Mouse (Mus musculus): ENCODE data around the gene Cxcr5.

Gene Cxcr5

DNA sequence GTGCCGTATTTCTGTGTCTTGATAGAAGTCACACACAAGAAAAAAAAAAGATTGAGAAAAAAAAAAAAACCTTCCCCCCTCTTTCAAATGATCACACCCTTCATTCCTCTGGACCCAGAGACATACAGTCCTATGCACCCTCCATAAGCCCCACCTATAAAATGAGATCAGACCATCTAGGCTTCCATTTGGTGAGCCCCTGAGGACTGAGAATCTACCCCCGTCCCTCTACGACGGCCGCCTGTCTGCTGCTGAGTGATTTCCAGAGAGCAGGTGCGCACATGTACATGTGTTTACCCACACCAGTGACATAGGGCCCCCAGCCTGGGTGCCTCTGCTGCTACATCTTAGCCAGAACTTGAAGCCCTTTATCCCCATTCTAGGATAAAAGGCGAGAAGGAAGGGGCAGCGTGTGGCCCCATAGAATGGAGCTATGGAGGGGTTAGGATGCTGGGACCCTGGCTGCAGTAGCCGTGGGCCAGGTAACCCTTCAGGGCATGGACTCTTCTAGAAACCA is 51.3 kb downstream of the Cxcr5 start:
- DNase-seq (ENCODE audit: extremely low spot score, low spot score), result no peak

DNA sequence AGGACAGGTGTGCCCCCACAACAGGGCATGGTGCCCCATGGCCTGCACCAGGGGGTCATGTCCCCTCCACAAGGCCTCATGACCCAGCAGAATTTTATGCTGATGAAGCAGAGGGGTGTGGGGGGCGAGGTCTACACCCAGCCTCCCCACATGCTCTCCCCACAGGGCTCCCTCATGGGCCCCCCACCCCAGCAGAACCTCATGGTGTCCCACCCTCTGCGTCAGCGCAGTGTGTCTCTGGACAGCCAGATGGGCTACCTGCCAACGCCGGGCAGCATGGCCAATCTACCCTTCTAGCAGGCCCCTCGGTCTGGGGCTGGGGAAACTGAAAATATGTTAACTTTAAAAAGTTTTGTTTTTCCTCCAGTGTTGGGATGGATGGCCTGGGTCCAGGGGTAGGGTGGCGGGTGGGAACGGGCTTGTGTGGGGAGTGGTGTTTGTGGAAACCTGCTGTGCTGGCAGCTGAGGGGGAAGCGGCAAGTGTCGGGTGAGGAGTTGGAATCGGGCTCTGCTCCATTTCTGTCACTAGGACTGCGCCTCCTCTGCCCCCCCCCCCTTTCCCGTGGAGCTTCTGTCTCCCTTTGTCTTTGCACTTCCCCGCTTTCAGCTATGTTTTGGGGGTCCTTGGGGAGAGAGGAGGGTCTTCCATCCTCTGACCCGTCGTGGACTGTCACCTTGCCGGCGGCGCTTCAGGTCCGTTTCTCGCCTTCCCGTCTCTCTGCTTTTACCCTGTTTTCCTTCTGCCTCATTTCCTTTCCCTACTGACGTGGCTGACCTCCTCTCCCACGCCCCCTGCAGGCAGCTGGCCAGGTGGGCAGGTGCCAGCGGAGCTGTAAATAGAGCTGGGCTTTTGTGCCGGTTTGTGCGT is 52.0 kb downstream of the Cxcr5 start:
- DNase-seq (ENCODE audit: extremely low spot score, low spot score), result peak; percentile 66

DNA sequence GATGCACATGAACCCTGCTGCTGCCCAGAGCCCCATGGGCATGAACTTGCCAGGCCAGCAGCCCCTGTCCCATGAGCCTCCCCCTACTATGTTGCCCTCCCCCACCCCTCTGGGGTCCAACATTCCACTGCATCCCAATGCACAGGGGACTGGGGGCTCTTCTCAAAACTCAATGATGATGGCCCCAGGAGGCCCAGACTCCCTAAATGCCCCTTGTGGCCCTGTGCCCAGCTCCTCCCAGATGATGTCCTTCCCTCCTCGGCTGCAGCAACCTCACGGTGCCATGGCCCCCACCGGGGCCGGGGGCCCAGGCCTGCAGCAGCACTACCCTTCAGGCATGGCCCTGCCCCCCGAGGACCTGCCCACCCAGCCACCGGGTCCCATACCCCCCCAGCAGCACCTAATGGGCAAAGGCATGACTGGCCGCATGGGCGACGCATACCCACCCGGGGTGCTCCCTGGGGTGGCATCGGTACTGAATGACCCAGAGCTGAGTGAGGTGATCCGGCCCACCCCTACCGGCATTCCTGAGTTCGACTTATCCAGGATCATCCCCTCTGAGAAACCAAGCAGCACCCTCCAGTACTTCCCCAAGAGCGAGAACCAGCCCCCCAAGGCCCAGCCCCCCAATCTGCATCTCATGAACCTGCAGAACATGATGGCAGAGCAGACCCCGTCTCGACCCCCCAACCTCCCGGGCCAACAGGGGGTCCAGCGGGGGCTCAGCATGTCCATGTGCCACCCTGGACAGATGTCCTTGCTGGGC is 52.8 kb downstream of the Cxcr5 start:
- DNase-seq (ENCODE audit: extremely low spot score, low spot score), result no peak

DNA sequence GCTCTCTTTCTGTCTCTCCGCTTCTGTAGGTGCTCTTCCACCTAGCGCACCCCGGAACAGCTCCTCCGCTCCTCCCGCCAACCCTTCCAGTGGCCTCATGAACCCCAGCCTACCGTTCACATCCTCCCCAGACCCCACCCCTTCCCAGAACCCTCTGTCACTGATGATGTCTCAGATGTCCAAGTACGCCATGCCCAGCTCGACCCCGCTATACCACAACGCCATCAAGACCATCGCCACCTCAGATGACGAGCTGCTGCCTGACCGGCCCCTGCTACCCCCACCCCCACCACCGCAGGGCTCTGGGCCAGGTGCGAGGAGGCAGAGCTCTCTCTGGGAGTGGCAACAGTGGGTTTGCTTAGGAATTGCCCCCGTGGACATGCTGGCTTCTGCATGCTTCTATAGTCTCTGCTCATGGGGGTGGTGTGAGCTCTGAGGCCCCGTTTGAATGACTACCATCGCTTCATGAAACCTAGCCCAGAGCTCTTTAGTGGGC is 53.5 kb downstream of the Cxcr5 start:
- DNase-seq (ENCODE audit: extremely low spot score, low spot score), result no peak

DNA sequence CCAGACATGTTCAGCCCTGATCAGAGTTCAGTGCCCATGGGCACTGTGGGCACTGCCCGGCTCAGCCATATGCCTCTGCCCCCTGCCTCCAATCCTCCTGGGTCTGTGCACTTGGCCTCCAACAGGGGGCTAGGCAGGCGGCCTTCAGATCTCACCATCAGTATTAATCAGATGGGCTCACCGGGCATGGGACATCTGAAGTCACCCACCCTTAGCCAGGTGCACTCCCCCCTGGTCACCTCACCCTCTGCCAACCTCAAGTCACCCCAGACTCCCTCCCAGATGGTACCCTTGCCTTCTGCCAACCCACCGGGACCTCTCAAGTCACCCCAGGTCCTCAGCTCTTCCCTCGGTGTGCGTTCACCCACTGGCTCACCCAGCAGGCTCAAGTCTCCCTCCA is 54.3 kb downstream of the Cxcr5 start:
- no peak for DNase-seq (ENCODE audit: extremely low spot score, low spot score)

DNA sequence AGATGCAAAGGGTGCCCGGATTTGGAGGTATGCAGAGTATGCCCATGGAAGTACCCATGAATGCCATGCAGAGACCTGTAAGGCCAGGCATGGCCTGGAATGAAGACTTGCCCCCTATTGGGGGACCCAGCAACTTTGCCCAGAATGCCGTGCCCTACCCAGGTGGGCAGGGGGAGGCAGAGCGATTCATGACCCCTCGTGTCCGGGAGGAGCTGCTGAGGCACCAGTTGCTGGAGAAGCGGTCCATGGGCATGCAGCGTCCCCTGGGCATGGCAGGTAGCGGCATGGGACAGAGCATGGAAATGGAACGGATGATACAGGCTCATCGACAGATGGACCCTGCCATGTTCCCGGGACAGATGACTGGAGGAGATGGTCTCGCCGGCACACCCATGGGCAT is 55.1 kb downstream of the Cxcr5 start:
- DNase-seq (ENCODE audit: extremely low spot score, low spot score), result no peak

DNA sequence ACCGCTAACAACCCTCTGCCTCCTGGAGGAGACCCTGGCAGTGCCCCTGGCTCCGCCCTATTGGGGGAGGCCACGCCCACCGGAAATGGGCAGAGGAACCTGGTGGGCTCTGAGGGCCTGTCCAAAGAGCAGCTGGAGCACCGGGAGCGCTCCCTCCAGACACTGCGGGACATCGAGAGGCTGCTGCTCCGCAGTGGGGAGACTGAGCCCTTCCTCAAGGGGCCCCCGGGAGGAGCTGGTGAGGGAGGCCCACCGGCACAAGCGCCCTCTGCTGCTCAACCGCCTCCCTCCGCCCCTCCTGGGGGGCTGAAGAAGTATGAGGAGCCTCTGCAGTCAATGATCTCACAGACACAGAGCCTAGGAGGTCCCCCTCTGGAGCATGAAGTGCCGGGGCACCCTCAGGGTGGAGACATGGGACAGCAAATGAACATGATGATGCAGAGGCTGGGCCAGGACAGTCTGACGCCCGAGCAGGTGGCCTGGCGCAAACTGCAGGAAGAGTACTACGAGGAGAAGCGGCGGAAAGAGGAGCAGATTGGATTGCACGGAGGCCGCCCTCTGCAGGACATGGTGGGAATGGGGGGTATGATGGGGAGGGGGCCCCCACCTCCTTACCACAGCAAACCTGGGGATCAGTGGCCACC is 55.7 kb downstream of the Cxcr5 start:
- DNase-seq (ENCODE audit: extremely low spot score, low spot score), result no peak

DNA sequence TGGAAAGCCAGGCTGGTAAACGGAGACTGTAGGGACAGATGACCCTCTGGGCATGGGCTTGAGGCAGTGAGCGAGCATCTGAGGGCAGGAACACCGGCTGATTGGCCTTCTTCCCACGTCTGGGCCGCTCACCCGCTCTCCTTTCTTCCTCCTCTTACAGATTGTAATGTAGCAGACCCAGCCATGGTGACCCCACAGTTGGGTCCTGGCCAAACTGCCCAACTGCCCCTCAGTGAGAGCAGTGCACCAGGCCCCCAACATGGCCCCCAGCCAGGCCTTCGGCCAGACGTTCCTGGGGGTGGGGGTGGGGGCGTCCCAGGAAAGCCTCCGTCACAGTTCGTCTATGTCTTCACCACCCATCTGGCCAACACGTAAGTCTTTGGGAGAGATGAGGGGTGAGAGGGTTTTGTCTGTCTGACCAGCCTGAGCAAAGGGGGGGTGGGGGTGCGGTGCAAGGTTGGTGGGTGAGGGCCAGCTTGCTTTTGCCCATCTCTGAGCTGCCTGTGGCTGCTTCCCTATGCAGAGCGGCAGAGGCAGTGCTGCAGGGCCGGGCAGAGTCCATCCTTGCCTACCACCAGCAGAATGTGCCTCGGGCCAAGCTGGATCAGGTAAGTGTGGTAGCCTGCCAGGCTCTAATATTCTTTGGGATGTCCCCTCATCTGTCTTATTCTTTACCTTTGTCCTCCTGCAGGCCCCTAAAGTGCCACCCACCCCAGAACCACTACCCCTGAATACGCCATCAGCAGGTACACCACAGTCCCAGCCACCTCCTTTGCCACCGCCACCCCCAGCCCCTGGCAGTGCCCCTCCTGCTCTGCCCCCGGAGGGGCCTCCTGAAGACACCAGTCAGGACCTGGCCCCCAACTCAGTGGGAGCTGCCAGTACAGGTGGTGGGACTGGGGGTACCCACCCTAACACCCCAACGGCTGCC is 56.5 kb downstream of the Cxcr5 start:
- no peak for DNase-seq (ENCODE audit: extremely low spot score, low spot score)

DNA sequence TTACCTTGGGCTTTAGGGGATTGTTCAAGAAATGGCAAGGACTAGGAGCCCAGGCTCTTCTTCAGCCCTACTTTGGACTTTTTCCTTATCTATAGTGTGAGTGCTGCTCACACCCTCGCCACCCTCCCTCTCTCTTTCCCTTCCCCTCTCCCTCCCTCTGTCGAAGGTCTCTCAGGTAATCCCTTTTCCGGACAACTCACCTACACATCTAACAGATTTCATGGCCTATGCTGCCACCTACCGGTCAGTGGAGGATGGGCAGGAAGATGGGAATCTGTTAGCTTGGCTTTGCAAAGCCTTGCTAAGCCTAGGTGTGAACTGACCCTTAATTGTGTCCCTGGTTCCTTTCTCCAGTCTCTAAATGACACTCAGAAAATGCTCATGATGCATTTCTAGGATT is 59.7 kb downstream of the Cxcr5 start:
- DNase-seq (ENCODE audit: extremely low spot score, low spot score), result peak; percentile 86

DNA sequence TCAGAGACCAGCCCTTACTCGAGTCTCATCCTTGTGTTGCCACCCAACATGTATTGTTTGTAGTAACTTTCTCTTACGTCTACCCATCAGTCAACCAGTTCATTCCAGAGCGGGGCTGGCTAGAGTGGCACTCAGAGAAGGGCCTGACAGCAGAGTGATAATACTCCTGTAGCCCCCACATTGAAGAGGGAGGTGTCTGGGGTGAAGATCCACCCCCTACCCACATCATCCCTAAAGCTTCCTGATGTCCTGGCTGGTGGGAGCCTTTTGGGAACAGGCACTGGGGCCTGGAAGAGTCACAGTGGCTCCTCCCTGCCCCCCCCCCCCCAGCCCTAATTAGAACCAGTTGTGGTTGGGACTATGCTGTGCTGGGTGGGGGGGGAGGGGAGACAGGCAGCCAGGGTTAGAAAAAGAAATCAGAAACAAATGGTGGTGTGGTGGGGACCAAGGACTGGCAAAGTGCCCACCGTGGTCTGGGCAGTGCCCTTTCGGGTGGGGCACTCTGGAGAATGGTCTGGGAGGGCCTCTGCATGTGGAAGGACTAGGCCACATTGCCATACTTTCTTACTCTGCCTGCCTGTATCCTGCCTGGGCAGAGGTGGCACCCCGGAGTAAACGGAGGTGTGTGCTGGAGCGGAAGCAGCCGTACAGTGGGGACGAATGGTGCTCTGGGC is 60.3 kb downstream of the Cxcr5 start:
- no peak for DNase-seq (ENCODE audit: extremely low spot score, low spot score)

DNA sequence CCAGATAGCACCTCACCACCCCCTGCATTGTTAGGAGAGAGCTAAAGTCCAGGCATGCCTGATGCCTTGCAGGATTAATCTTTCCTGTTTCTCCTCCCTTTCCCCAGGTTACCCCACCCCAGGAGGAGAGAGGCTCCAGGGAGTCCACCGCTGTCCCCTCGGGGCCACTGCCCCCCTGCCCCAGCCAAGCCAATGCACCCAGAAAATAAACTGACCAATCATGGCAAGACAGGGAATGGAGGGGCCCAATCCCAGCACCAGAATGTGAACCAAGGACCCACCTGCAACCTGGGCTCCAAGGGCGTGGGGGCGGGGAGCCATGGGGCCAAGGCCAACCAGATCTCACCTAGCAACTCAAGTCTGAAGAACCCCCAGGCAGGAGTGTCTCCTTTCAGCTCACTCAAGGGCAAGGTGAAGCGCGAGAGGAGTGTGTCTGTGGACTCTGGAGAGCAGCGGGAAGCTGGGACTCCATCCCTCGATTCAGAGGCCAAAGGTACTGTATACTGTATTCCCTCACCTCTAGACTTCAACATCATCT is 61.0 kb downstream of the Cxcr5 start:
- DNase-seq (ENCODE audit: extremely low spot score, low spot score), result no peak

DNA sequence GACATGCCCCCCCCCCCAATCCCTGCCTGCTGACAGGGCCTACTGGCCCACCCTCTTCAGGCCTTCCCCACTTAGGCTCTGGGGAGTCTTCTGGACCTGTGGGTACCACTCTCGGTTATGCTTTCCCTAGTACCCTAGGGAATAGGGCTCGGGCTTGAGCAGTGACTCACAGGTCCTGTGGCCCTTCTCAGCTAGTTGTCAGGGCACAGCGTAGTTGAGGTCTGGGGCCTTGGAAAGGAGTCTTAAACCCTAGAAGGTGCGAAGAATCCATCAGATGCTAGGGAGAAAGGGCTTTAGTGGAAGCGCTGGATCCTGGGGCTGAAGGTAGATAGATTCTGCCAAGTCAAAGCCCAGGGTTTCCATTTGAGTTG is 61.5 kb downstream of the Cxcr5 start:
- no peak for DNase-seq (ENCODE audit: extremely low spot score, low spot score)

DNA sequence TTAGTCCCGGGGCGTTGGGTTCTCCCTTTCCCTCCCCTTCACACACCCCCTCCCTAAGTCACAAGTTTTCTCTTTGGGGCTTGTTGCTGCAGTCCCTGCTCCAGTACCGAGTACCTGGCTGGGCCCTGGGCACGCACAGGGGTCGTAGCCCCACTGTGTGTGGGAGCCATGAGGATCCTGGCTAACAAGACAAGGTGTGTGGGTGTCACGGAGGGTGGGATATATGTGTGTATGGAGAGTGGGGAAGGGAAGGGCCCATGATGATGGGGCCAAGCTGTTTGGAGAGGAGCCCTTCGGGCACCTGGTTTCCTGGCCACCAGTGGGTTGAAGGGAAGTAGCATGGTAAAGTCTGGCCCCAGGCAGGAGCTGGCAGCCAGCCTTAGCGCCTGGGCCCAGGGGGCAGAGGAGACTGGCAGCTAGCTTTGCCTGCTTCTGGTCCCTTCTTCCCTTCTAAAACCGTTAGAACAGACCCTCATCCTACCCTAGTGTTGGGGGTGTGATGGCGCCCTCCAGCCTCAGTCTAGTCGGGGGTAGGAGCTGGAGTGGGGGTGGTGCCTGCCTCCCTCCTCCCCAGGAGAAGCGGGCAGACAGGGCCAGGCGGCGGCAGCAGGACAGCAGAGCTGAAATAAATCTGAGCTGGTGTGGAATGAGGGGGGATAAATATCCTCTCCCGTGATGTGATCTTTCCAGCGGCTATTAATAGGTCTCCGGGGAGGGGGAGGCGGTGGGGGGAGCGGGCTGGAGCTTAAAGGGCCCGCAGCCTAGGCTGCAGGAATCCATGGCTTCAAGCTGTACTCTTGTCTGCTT is 62.1 kb downstream of the Cxcr5 start:
- no peak for DNase-seq (ENCODE audit: extremely low spot score, low spot score)

DNA sequence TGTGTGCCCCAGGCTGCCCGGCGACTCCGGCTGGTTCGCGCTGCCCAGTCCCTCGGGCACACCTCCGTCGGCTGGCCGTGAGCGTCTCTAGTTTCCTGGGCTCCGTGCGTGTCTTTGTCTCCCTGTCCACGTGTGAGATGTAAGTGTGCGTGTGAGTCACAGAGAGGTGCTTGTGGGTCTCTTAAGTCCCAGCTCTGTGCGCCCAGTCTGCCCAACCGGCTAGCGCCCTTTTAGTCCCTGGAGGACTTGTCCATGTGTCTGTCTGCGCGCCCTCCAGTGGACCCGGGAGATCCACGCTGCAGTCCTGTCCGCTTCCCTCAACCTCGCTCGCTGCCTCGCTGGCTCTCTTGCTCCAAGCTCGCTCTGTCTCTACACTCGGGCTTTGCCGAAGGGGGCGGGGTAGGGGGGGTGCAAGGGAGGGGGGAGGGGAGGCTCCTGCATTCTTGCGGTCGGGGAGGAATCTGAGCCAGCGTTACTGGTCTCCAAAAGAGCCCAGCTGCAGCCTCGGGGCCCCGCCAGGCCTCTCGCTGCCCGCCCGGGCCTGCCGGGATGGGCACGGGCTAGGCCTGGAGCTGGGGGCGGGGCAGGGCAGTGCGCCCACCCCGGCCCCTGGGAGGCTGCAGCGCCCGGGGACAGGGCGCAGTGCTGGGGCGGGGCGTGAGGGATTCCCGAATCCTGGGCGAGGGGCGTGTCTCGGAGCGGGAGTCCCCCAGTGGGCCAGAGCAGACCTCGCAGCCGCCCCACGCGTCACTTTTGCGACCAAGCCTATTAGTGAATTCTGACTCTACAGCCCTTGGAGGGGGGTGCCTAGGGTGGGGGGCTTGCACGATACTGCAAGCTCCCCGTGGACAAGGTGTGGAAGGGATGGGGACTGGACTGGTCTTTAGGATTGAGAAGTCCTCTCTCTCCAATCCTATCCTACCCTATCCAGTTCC is 63.0 kb downstream of the Cxcr5 start:
- DNase-seq (ENCODE audit: extremely low spot score, low spot score), result peak; percentile 87

DNA sequence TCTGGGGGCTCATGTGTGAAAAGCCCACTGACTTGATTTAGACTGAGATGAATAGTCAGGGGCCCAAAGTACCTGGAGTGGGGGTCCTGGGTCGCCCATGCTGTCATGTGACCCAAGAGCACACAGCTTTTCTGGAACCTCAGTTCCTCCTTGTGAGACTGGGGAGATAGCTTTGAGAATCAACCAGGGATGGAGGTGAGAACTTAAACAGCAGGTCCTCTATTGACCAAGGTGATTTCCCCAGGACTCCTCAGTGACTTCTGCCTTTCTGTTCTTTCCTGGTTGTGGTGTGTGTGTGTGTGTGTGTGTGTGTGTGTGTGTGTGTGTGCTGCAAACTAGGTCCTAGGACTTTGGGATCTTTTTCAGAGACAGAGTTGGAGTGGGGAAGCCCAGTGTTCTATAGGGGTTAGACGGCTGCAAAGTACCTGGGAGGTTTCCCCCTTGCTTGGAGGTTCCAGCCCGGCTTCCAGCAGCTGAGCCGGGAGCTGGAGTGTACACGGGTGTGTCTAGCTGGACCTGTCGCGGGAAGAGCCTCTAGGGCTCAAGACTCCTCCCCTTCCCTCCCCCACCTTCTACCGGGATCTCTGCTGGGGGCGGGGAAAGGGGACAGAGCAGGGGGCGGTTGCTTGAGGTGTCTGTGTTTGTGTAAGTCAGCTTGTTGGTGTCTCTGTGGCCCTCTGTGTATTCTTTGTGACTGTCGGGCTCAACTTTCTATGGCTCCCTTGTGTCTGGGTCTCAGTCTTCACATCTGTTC is 63.9 kb downstream of the Cxcr5 start:
- no peak for DNase-seq (ENCODE audit: extremely low spot score, low spot score)

DNA sequence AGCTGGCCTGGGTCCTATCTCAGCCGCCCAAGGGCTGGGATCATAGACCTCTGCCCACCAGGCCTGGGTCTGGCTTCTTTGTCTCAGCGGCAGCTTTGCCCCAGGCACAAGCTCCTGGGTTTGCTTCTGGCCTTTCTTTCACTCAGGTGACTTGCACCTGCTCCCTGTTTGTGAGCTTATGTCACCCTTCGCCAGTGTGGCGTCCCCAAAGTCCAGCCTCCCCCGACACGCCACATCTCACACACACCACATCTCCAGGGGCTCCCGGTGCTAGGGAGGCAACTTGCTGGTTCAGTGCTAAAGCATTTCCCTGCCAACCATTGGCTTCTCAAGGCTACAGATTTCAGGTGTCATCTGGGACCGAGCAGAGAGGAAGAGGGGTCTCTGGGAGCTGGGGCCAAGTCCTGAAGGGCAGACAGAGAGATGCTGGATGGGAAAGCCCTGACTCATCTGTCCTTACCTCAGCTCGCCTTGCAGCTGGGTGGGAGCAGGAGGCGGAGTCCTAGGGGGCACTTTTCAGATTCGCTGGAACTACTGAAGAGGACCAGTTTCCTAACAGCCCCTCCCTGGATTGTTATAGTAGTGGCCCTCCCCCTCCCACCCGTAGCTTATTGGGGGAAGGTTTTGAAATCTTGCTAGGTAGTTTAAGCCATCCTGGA is 64.7 kb downstream of the Cxcr5 start:
- DNase-seq (ENCODE audit: extremely low spot score, low spot score), result no peak

All from neural tube, embryonic 10.5 days (tissue).